Mouse (Mus musculus) yolk sac, embryonic 10.5 days (tissue): ENCODE measurements around the gene Hydin.
"Not testable (repeated sequence)": the region's sequence is repeated elsewhere in the genome, so short reads cannot be mapped to it uniquely, and the experiment has no call there.

ENCODE experiments used
- DNase-seq: peaks from one replicate; pipeline ENCODE4 v3.0.0-alpha.2; 2017; ENCODE audit warnings: low spot score

Gene Hydin

GRCm38 (mm10) chr8:110266741-110267140 is at the start of gene Hydin:
Gene Hydin (plus strand): TSS chr8:110266977.
- peak; percentile 85 for DNase-seq

DNA sequence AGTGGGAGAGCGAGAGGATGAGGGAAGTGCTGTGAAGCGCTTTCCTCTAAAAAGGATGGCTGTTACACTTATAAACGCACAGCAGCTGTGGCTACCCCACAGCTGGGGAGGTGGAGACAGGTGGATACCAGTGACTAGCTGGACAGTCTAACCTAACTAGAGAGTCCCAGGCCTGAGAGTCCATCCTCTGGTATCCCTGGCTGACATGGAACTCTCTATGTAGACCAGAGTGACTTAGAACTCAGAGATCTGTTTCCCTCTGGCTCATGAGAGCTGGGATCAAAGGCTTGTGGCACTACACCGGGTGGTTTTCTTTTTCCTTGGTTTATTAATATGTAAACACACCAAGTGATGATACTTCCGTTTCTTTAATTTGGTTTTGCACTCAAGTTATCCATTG is 49.6 kb upstream of the Hydin start:
- DNase-seq, result no peak

DNA sequence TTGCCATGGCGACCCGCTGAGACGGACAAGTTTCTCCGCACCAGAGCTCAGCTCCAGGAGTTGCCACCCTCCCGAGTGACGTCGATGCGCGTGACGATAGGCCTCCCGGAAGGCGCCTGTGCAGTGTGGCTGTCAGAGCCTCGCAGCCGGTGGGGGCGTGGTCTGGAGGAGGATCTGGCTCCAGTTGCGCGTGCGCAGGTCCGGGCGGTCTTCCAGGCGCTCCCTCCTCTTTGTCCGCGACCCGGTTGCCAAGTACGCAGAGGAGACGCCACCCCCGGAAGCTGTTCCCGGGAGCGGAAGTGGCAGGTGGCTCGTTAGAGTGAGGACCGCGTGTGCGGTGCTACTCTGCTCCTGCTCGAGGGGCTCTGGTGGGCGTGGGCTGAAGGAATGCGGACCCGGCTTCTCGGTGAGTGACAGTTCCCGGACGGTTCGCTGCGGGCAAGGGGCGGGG is 49.1 kb upstream of the Hydin start:
- peak; percentile 99 for DNase-seq

DNA sequence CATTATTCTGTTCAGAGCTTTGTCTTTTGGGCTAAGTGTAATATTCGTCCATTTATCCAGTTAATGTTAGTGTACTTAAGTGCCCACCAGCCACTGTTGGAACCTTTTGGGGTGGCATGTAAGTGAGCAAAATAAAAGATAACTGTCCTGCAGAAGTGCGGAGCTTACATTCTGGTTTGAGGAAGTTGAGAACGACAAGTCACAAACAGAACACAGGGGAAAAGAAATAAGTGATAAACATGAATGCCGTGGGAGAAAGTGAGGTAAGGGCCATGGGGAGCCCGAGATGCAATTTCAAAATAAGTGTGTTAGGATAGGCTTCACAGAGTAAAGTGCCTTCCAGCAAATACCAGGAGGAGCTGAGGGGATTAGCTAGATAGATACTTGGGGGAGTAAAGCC is 48.3 kb upstream of the Hydin start:
- no peak for DNase-seq

- no peak for DNase-seq
These were observed 45.8 kb upstream of the Hydin start for GRCm38 (mm10) chr8:110220936-110221335.

GRCm38 (mm10) chr8:110230803-110231202 is 36.0 kb upstream of the Hydin start:
- peak; percentile 62 for DNase-seq

DNA sequence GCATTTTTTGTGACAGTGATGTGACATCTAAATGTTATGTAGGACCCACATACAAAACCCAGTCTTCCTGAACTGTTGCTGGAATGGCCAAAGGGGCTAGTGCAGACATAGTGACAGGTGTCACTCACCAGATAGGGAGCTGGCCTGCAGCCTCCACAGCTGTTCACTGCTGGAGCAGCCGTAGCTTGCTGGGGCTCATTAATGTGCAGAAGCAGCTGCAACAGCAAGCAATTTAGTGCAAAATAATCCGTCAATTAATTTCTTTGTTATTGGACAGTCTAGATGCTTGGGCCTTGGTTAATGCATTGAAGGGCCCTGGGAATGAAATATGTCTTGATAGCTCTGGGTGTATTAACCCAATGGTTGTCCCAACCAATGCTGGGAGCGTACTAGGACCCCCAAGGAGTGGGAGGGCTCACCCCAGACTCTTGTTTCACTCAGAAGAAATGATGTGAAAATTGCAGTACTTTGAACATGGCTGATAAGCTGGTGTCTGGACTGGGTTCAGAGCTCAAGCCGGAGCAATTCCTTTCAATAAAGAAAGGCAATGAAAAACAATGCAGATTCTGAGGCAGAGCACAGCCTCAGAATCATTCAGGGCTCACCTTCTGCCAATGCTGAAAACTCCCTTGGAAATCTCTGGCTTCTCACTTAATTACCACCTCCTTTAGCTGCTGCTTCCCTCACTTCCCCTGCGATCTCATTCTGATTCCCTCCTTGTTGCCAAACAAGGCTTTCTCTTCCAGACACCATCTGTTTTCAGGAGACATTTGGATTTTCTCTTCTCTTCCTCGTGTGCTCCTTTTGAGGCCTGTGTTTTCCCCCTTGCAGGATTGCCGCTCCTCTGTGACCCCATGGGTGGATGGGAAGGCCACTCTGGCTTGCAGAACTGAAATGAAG is 24.2 kb upstream of the Hydin start:
- no peak for DNase-seq

GRCm38 (mm10) chr8:110244566-110244965 is 22.2 kb upstream of the Hydin start:
- no peak for DNase-seq

DNA sequence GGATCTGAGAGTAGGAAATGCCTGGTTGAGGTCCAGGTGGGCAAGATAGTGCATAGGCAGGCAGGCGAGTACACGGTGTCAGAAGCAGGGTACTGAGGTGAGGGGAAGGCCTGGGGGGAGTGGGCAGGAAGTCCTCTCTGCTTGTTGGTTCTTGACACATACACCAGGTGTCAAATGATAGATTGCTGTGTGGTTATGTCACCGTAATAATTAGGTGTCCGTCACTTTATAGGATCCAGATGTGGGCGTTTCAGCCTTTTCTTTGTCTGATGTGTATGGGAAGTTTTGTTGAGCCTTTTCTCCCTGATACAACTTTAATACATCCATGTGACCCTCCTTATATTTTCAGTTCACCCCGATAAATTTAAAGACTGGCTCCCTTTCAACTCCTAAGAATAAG is 19.5 kb upstream of the Hydin start:
- DNase-seq, result no peak

GRCm38 (mm10) chr8:110253986-110254385 is 12.8 kb upstream of the Hydin start:
- DNase-seq, result no peak

DNA sequence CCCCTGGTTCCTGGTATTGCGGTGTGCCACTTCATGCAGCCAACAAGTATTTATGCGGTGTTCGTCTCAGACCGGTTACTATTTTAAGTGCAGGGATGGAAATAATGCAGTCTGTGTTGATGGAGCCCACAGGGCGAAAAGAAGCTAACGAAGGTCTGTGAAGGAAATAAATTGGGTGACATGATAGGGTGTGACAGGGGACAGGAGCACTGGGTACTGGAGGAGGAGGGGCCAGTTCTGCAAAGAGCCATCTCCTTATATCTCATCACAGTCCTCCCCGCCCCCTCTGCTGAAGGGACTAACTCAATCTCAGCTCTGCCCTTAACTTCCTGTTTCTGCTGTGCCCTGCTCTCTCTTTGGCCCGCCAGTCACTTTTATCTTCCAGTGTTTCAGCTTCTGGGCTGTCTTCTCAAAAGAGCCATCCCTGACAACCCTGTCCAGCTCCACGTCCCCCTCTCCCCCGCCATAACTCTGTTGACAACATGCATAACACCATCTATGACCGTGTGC is 926 bp upstream of the Hydin start:
- DNase-seq, result no peak

GRCm38 (mm10) chr8:110267268-110267667 is 491 bp downstream of the Hydin start:
- no peak for DNase-seq

GRCm38 (mm10) chr8:110270659-110271058 is 3.9 kb downstream of the Hydin start:
- no peak for DNase-seq

- no peak for DNase-seq
These were observed 6.6 kb downstream of the Hydin start for GRCm38 (mm10) chr8:110273394-110273793.

GRCm38 (mm10) chr8:110275465-110276258 is 8.9 kb downstream of the Hydin start:
- no peak for DNase-seq

DNA sequence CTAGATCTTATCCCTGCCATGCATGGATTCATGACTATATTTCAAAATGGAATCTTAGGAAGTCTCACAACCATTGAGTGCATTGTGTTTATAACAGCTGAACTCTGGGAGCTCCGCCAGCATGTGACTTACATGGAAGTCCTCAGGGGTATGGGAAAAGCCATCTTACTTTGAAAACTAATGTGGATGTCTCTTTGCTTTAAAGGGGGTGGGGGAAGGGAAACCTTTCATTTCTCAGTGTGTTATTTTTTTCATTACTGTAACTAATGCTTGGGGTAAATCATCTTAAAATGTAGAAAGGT is 9.4 kb downstream of the Hydin start:
- DNase-seq, result no peak

- DNase-seq, result no peak
These were observed 45.9 kb downstream of the Hydin start for GRCm38 (mm10) chr8:110312715-110313114.

DNA sequence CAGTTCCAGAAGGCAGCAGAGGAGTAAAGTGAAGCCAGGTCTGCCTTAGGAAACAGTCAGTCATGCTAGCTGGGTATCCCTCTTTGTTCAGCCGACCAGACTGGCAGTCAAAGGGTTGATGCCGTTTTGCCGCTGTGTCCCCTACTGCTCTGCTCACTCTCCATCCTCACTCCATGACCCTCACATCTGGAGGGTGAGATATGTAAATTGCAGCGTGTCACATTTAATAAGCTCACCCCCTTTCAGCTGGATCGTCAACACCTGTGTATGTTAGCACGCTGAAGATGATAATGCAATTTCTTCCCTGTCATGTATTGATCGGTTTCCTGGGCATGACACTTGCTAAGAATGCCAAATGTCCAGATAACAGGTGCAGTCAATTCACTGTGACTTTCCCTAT is 49.0 kb downstream of the Hydin start:
- DNase-seq, result no peak

GRCm38 (mm10) chr8:110319586-110319985 is 52.8 kb downstream of the Hydin start:
- DNase-seq, result no peak

GRCm38 (mm10) chr8:110321446-110321845 is 54.7 kb downstream of the Hydin start:
- DNase-seq, result no peak

DNA sequence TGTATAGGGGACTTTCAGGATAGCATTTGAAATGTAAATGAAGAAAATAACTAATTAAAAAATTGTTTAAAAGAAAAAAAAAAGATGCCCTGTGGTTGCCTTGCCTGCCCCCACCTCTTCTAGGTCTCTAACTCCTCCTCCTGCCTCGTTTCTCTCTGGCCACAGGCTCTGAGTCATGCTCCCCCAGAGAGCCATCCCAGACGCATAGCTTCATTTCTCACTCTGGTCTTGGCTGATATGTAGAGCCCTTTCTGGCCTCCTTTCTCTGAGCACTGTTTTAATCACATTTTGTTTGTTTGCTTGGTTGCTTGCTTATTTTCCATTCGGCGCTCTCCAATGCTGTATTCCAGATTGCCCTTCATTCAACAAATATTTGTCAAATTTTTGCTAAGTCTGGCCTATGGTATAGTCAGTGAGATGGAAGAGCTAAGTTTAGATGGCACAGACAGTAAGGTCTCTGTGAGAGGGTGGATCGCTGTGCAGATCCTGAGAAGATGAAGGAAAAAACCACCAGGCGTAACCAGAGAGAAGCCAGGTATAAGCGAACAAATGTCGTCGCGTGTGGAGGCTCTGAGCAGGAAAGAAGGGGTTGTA is 57.3 kb downstream of the Hydin start:
- DNase-seq, result no peak

DNA sequence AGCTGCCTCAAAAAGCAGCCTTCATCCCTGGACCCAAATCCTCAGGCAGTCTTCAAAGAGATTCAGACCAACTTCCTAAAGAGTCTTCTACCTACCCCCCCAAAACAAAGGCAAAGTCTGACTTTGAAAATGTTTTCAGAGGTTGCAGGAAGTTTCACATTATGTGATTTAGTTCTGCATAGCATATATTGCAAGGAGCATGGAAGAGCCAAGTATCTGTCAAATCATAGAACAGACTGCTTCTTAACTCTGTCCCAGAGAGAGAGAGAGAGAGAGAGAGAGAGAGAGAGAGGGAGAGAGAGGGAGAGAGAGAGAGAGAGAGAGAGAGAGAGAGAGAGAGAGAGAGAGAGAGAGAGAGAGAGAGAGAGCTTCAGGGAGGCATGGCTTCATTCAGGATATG is 60.3 kb downstream of the Hydin start:
- DNase-seq, result not testable (repeated sequence)

DNA sequence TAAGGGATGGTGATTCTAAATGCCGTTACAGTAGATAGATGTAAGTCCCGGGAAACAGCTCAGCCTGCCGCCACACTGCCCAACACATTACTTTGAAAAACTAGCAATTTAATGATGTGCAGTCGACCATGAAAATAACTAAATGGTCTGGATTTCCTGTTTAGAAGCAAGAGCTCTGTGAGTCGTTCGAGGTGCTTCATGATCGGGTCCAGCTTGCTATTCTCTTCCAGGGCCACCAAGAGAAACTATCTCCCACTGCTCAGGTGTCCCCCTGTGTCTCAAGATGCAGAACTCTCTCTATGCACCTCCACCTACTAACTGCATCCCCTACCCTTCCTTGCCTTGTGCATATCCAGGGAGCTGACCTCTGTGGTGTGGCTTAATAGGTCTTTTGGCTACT is 66.6 kb downstream of the Hydin start:
- DNase-seq, result no peak
